Mouse (Mus musculus) hindbrain, embryonic 13.5 days (tissue): ENCODE measurements around the gene Zmynd12. TPM values are rescaled to one million over a fixed set of nuclear protein-coding genes. Genes with fewer than 3 reads are reported as not detected.

ENCODE experiments used
- ATAC-seq: fragments of 200-750 bp; cut with Nextera tagmentation; 2 replicates; pipeline ENCODE4 v1.8.0; 2017; ENCODE audit warnings: moderate TSS enrichment; ENCODE audit not compliant: low FRiP score
- H3K27ac ChIP-seq: fragments of 300-500 bp; sonication (generic); 2 replicates; pipeline ENCODE4 v1.5.1; 2015; ENCODE audit warnings: inconsistent platforms, mild to moderate bottlenecking, moderate library complexity
- H3K27me3 ChIP-seq: fragments of 300-500 bp; sonication (generic); 2 replicates; pipeline ENCODE4 v1.6.1; 2015; ENCODE audit warnings: mild to moderate bottlenecking, inconsistent platforms
- H3K36me3 ChIP-seq: fragments of 300-500 bp; sonication (generic); 2 replicates; pipeline ENCODE4 v1.6.1; 2015; ENCODE audit warnings: mild to moderate bottlenecking, inconsistent platforms
- H3K4me1 ChIP-seq: fragments of 300-500 bp; sonication (generic); replicated peaks from 2 replicates; pipeline ENCODE4 v1.6.1; 2015; ENCODE audit warnings: inconsistent platforms
- H3K4me2 ChIP-seq: fragments of 300-500 bp; sonication (generic); 2 replicates; pipeline ENCODE4 v1.6.1; 2015; ENCODE audit warnings: inconsistent platforms, mild to moderate bottlenecking, moderate library complexity
- H3K4me3 ChIP-seq: fragments of 300-500 bp; sonication (generic); 2 replicates; pipeline ENCODE4 v1.5.1; 2015; ENCODE audit warnings: mild to moderate bottlenecking, inconsistent platforms
- H3K9ac ChIP-seq: fragments of 300-500 bp; sonication (generic); 2 replicates; pipeline ENCODE4 v1.6.1; 2015; ENCODE audit warnings: mild to moderate bottlenecking, inconsistent platforms
- H3K9me3 ChIP-seq: fragments of 300-500 bp; sonication (generic); 2 replicates; pipeline ENCODE4 v1.6.1; 2016; ENCODE audit warnings: inconsistent platforms
- WGBS: fragments of 180-500 bp; shearing (Covaris S2); methylation state at CpG from one replicate; pipeline ENCODE4 v1.1.7; 2015; 5-methylcytosine and 5-hydroxymethylcytosine counted together
- polyA plus RNA-seq: library from polyadenylated mRNA; unstranded; fragments of >200 nt; fragmentation: Nextera tagmentation; extraction: Ambion mirVana; gene quantifications from 2 replicates; pipeline ENCODE4 v1.2.1, GENCODE M21; 2015

Gene Zmynd12
- polyA plus RNA-seq, 1 experiment from 2014 or later, result 0.44 TPM

- H3K4me3 ChIP-seq, result no peak overlapping the region
- H3K4me1 ChIP-seq, result peaks cover 12% of the 10 kb centered on the region
- H3K36me3 ChIP-seq, result no peaks in the 10 kb centered on the region
- no peak overlapping the region for H3K4me2 ChIP-seq
- 0 out of 2 replicates have a peak, but pooled peaks cover 2% of the 10 kb centered on the region for H3K27me3 ChIP-seq
- no peaks in the 10 kb centered on the region for H3K9me3 ChIP-seq
- no peak overlapping the region for H3K9ac ChIP-seq
- 75% methylated on average over 7 of the region's 7 CpGs for WGBS
- no peak overlapping the region for H3K27ac ChIP-seq
- no peak for ATAC-seq
Observed at GRCm38 (mm10) chr4:119484882-119485281, 62.3 kb downstream of the Zmynd12 start.

- no peak overlapping the region for H3K4me3 ChIP-seq
- no peak for ATAC-seq
- WGBS, result 67% methylated on average over 10 of the region's 10 CpGs
- H3K27ac ChIP-seq, result 0 out of 2 replicates have a peak overlapping the region, but pooled peaks have one; percentile 23
- peaks cover 28% of the 10 kb centered on the region for H3K4me1 ChIP-seq
- no peaks in the 10 kb centered on the region for H3K36me3 ChIP-seq
- H3K27me3 ChIP-seq, result peaks cover 11% of the 10 kb centered on the region
- H3K9ac ChIP-seq, result no peak overlapping the region
- H3K4me2 ChIP-seq, result no peak overlapping the region
- no peaks in the 10 kb centered on the region; the same call in 1 of the 2 replicates for H3K9me3 ChIP-seq
Observed at GRCm38 (mm10) chr4:119489666-119490065, 67.1 kb downstream of the Zmynd12 start.

DNA sequence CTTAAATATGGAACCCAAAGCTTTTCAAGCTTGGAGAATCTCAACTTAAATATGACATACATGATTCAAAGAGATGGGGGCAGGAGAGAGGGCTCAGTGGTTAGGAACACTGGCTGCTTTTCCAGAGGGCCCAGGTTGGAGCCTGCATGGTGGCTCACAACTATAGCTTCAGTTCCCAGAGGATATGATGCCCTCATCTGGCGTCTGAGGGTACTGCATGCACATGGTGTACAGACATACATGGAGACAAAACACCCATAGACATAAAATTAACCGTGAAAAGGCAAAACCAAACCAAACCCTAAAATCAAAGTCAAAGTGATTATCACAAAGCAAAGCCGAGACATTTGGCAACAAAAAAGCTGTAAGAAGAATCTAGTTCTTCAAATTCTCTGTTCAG is 68.2 kb downstream of the Zmynd12 start:
- Histone ChIP-seq H3K4me3 (no peak overlapping the region), H3K4me2 (peak overlapping the region; percentile 61; the same call in 1 of the 2 replicates)
- no peak for ATAC-seq

DNA sequence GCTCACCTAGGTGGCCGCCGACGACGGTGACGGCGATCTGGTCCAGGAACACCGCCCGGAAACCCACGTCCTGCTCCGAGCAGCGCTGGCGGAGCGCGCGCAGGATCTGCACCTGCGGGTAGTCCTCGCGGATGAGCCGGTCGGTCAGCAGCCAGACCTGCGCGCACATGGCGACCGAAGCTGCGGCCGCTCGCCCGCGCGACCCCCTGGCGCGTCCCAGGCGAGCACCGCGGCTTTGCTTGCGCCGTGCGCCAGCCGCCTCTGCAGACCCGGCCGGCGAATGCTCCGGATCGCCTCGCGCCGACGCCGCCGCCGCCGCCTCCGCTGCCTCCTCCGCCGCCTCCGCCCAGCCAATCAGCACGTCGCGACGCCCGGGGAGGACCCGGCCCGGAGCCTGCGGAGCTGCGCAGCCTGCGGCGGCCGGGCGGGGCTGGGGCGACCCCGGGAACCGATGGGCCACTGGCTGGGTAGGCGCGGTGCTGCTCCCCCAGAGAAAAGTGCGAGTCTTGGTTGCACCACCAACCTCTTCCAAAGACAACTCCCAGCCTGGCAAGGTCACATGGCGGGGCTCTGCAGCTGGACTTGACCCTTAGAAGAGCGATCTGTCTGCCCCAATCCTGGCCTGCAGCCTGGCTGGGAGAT is 69.8 kb downstream of the Zmynd12 start, which contains the start of gene Rimkla:
Gene Rimkla, minus strand, starts transcription at position 338 of the 642 bp plus-strand sequence.
- peaks cover 22% of the 10 kb centered on the region for H3K27me3 ChIP-seq
- peak within 1 kb of the TSS; percentile 61 for H3K4me2 ChIP-seq
- H3K4me1 ChIP-seq, result peaks cover 28% of the 10 kb centered on the region
- no peaks in the 10 kb centered on the region; the same call in 1 of the 2 replicates for H3K9me3 ChIP-seq
- peak; percentile 93 for ATAC-seq
- peak within 1 kb of the TSS; percentile 78 for H3K9ac ChIP-seq
- WGBS, result 0% methylated on average over 52 of the region's 77 CpGs
- H3K36me3 ChIP-seq, result no peaks in the 10 kb centered on the region
- H3K4me3 ChIP-seq, result peak within 1 kb of the TSS; percentile 60
- peak within 1 kb of the TSS; percentile 86 for H3K27ac ChIP-seq

More for the DNA sequence above, 68.2 kb downstream of the Zmynd12 start:
- no peaks in the 10 kb centered on the region for H3K36me3 ChIP-seq
- no peaks in the 10 kb centered on the region; the same call in 1 of the 2 replicates for H3K9me3 ChIP-seq
- no peak overlapping the region for H3K27ac ChIP-seq
- peaks cover 28% of the 10 kb centered on the region for H3K4me1 ChIP-seq
- WGBS, result 82% methylated on average over 3 of the region's 3 CpGs
- no peak overlapping the region for H3K9ac ChIP-seq
- peaks cover 18% of the 10 kb centered on the region for H3K27me3 ChIP-seq

DNA sequence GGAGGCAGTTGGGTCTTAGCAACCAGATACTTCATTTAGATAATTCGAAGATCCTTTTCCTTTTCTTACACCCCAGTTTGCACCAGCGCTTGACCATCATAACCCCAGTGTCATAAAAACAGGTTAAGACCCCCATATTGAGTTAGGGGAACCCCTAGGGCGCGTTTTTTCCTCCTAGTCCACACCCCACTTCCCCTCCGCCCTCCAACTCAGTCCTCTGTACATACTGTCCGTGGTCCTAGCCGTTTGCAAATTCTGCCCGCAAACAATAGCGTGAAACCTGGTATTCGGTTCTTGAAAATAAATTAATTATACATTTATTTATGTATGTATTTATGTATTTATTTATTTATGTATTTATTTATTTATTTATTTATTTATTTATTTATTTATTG is 70.3 kb downstream of the Zmynd12 start:
- Histone ChIP-seq H3K9me3 (no peaks in the 10 kb centered on the region; the same call in 1 of the 2 replicates), H3K4me3 (peak overlapping the region; percentile 60), H3K9ac (peak overlapping the region; percentile 78), H3K27ac (peak overlapping the region; percentile 86), H3K36me3 (no peaks in the 10 kb centered on the region), H3K4me2 (peak overlapping the region; percentile 61), H3K27me3 (peaks cover 22% of the 10 kb centered on the region), H3K4me1 (peaks cover 28% of the 10 kb centered on the region)
- 35% methylated on average over 10 of the region's 10 CpGs for WGBS
- peak; percentile 51 for ATAC-seq

GRCm38 (mm10) chr4:119498319-119498848 is 75.8 kb downstream of the Zmynd12 start:
- H3K4me1 ChIP-seq, result no peaks in the 10 kb centered on the region
- no peak overlapping the region for H3K4me2 ChIP-seq
- H3K27me3 ChIP-seq, result peaks cover 19% of the 10 kb centered on the region
- ATAC-seq, result no peak
- no peak overlapping the region for H3K27ac ChIP-seq
- H3K9ac ChIP-seq, result no peak overlapping the region
- WGBS, result 67% methylated on average over 5 of the region's 5 CpGs
- no peaks in the 10 kb centered on the region for H3K9me3 ChIP-seq
- H3K36me3 ChIP-seq, result no peaks in the 10 kb centered on the region
- no peak overlapping the region for H3K4me3 ChIP-seq

DNA sequence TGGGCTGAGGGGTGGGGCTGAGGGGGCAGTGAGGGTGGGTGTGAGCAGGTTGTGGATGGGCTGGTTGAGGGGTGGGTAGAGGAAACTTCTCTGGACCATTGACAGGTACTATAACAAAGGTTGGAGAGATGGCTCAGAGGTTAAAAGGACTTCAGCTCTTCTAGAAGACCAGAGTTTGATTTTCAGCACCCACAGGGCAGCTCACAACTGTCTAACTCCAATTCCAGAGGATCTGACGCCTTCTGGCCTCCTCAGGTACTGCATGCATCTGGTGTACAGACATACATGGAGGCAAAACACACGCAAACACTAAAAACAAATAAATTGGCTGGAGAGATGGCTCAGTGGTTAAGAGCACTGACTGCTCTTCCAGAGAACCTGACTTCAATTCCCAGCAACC is 89.0 kb downstream of the Zmynd12 start:
- no peaks in the 10 kb centered on the region for H3K27me3 ChIP-seq
- H3K4me2 ChIP-seq, result no peak overlapping the region
- H3K4me1 ChIP-seq, result no peaks in the 10 kb centered on the region
- H3K4me3 ChIP-seq, result no peak overlapping the region
- H3K9ac ChIP-seq, result no peak overlapping the region
- no peaks in the 10 kb centered on the region for H3K36me3 ChIP-seq
- no peaks in the 10 kb centered on the region for H3K9me3 ChIP-seq
- H3K27ac ChIP-seq, result no peak overlapping the region
- 65% methylated on average over 2 of the region's 2 CpGs for WGBS
- no peak for ATAC-seq

- no peaks in the 10 kb centered on the region for H3K36me3 ChIP-seq
- no peaks in the 10 kb centered on the region for H3K27me3 ChIP-seq
- H3K4me3 ChIP-seq, result no peak overlapping the region
- no peak for ATAC-seq
- H3K27ac ChIP-seq, result no peak overlapping the region
- no peaks in the 10 kb centered on the region for H3K4me1 ChIP-seq
- H3K4me2 ChIP-seq, result no peak overlapping the region
- WGBS, result 77% methylated on average over 3 of the region's 3 CpGs
- H3K9ac ChIP-seq, result no peak overlapping the region
- H3K9me3 ChIP-seq, result no peaks in the 10 kb centered on the region
Observed at GRCm38 (mm10) chr4:119512731-119513141, 90.1 kb downstream of the Zmynd12 start.

Other genes with a start within 250 kb of the Zmynd12 start
- 7.4 and 7.6 TPM in 2 replicates for gene Zfp691, start 248.6 kb upstream of the Zmynd12 start, polyA plus RNA-seq
- 1.1 and 1.2 TPM in 2 replicates for gene Ermap, start 232.8 kb upstream of the Zmynd12 start, polyA plus RNA-seq
- 244 and 245 TPM in 2 replicates for gene Svbp, start 227.5 kb upstream of the Zmynd12 start, polyA plus RNA-seq
- gene Tmem269, start 204.6 kb upstream of the Zmynd12 start, polyA plus RNA-seq, result 0.39 and 0.43 TPM in 2 replicates
- 32.5 and 33.4 TPM in 2 replicates for gene AU022252, start 190.1 kb upstream of the Zmynd12 start, polyA plus RNA-seq
- 12.2 and 13.2 TPM in 2 replicates for gene P3h1, start 189.9 kb upstream of the Zmynd12 start, polyA plus RNA-seq
- gene Cldn19, start 167.4 kb upstream of the Zmynd12 start, polyA plus RNA-seq, result 0.76 and 1.3 TPM in 2 replicates
- 817 and 857 TPM in 2 replicates for gene Ybx1, start 128.2 kb upstream of the Zmynd12 start, polyA plus RNA-seq
- gene Ppih, start 102.3 kb upstream of the Zmynd12 start, polyA plus RNA-seq, result 60.2 and 63.4 TPM in 2 replicates
- 18.4 and 20.2 TPM in 2 replicates for gene Ccdc30, start 7.3 kb upstream of the Zmynd12 start, polyA plus RNA-seq
- gene Ppcs, start 394 bp upstream of the Zmynd12 start, polyA plus RNA-seq, result 21.5 and 21.8 TPM in 2 replicates
- gene Rimkla, start 69.8 kb downstream of the Zmynd12 start, polyA plus RNA-seq, result 19.9 and 21.0 TPM in 2 replicates
- gene Foxj3, start 114.2 kb downstream of the Zmynd12 start, polyA plus RNA-seq, result 25.4 and 26.7 TPM in 2 replicates
- 5.5 and 8.0 TPM in 2 replicates for gene Frg2f1, start 116.7 kb downstream of the Zmynd12 start, polyA plus RNA-seq
- not detected in 2 replicates for gene Guca2a, start 214.9 kb downstream of the Zmynd12 start, polyA plus RNA-seq
- gene Guca2b, start 236.1 kb downstream of the Zmynd12 start, polyA plus RNA-seq, result not detected in 2 replicates